Mouse (Mus musculus) kidney, postnatal 0 days (tissue): ENCODE results near the gene Chd5. TPM values are rescaled to one million over a fixed set of nuclear protein-coding genes. Genes with fewer than 3 reads are reported as not detected.

Source experiments
- ATAC-seq: fragments of 200-750 bp; cut with Nextera tagmentation; replicated peaks from 2 replicates; pipeline ENCODE4 v1.8.0; 2017; ENCODE audit warnings: low read depth, moderate number of reproducible peaks, moderate TSS enrichment, moderate library complexity; ENCODE audit not compliant: low FRiP score
- DNase-seq: peaks from one replicate; pipeline ENCODE4 v3.0.0-alpha.2; 2016; ENCODE audit warnings: low spot score
- H3K27ac ChIP-seq: fragments of 300-500 bp; sonication (generic); 2 replicates; pipeline ENCODE4 v1.5.1; 2014; ENCODE audit warnings: mild to moderate bottlenecking
- H3K27me3 ChIP-seq: fragments of 300-500 bp; sonication (generic); 2 replicates; pipeline ENCODE4 v1.6.1; 2014; ENCODE audit warnings: low read length, mixed read lengths; ENCODE audit not compliant: insufficient read depth
- H3K36me3 ChIP-seq: fragments of 300-500 bp; sonication (generic); 2 replicates; pipeline ENCODE4 v1.6.1; 2014; ENCODE audit warnings: low read length, mixed read lengths; ENCODE audit not compliant: insufficient read depth
- H3K4me1 ChIP-seq: fragments of 300-500 bp; sonication (generic); replicated peaks from 2 replicates; pipeline ENCODE4 v1.6.1; 2014; ENCODE audit warnings: antibody characterized with exemption, low read length, mixed read lengths; ENCODE audit not compliant: insufficient read depth
- H3K4me2 ChIP-seq: fragments of 300-500 bp; sonication (generic); 2 replicates; pipeline ENCODE4 v1.6.1; 2014; ENCODE audit warnings: mild to moderate bottlenecking, low read length, moderate library complexity, mixed read lengths
- H3K4me3 ChIP-seq: fragments of 300-500 bp; sonication (generic); replicated peaks from 2 replicates; pipeline ENCODE4 v1.5.1; 2014; ENCODE audit warnings: low read depth, low read length
- H3K9ac ChIP-seq: fragments of 300-500 bp; sonication (generic); 2 replicates; pipeline ENCODE4 v1.6.1; 2014; ENCODE audit warnings: low read depth, low read length
- H3K9me3 ChIP-seq: fragments of 300-500 bp; sonication (generic); replicated peaks from 2 replicates; pipeline ENCODE4 v1.6.1; 2016; ENCODE audit warnings: low read length, inconsistent platforms, mixed read lengths
- CTCF ChIP-seq: IDR thresholded peaks from 2 replicates; pipeline ENCODE4 v1.5.1; 2016; ENCODE audit warnings: antibody characterized with exemption, low read depth, mild to moderate bottlenecking, moderate library complexity
- WGBS: fragments of 180-500 bp; shearing (Covaris S2); extraction: QIAGEN DNeasy Blood & Tissue Kit; methylation state at CpG from one replicate; pipeline ENCODE4 v1.1.7; 2014; 5-methylcytosine and 5-hydroxymethylcytosine counted together
- polyA plus RNA-seq: library from polyadenylated mRNA; unstranded; fragments of >200 nt; fragmentation: Nextera tagmentation; extraction: Ambion mirVana; gene quantifications from 2 replicates; pipeline ENCODE4 v1.2.1, GENCODE M21; 2015

Gene Chd5
- polyA plus RNA-seq, 1 experiment from 2014 or later = 0.04 TPM

DNA sequence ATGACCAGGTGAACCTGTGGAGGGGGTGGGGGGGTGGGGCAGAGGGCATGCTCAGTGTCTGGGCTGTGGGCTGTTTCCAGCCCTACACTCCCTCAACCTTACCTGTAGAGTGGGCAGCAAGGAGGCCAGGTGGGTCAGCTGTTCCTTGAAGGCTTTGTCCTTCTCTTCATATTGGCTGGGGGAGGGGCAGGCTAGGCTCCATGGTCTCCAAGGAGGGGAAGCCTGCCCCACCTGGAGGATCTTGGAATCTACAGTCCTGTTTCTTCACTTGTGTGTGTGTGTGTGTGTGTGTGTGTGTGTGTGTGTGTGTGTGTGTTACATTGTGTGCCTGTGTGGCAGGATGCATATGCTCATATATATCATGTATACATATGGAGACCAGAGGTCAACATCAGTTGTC lies 24.5 kb upstream of the Chd5 start:
- DNase-seq (peak; percentile 74), ATAC-seq (peak; percentile 38)
- Histone ChIP-seq H3K9me3 (no peaks in the 10 kb centered on the region), H3K4me2 (peak overlapping the region; percentile 51), H3K27me3 (peaks cover 39% of the 10 kb centered on the region), H3K27ac (no peak overlapping the region), H3K36me3 (no peaks in the 10 kb centered on the region), H3K4me1 (peaks cover 29% of the 10 kb centered on the region), H3K9ac (no peak overlapping the region), H3K4me3 (no peak overlapping the region)
- TF ChIP-seq CTCF = peak; percentile 65

DNA sequence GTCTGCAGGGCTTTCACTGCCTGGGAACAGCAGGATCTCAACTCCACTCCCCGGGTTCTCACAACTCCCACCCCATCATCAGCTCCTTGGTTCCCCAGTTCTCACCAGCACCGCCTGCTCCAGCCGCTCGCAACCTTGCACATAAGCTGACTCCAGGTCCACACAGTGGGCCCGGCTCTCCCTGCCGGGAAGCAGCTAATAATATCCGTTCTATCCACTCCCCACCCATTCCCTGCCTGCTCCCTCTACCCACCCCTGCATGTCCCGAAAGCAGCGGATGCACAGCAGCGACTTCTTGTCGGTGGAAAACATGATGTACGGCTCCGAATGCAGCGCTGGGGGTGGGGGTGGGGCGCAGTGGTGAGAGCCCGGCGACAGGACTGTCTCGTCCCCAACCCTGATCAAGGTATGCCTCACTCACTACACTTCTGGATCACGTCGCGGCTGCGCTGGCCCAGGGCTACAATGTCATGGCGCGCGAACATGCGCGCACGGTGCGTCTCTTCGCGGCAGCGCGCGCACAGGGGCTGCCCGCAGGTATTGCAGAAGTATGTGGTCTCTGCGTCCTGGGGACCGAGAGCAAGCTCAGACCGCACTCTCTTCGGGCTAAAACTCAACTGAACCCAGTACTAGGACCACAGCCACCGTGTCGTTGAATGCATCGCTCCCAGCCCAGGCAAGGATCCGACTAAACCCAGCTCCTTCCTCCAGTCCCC lies 22.8 kb upstream of the Chd5 start:
- H3K27ac ChIP-seq = no peak overlapping the region
- H3K27me3 ChIP-seq = peaks cover 39% of the 10 kb centered on the region
- DNase-seq (no peak), ATAC-seq (no peak)
- no peak for TF ChIP-seq CTCF
- H3K9ac ChIP-seq = 0 out of 2 replicates have a peak overlapping the region, but pooled peaks have one; percentile 8
- peak overlapping the region; percentile 26 for H3K4me3 ChIP-seq
- no peaks in the 10 kb centered on the region for H3K9me3 ChIP-seq
- WGBS = 1% methylated on average over 43 of the region's 43 CpGs
- H3K4me1 ChIP-seq = peaks cover 30% of the 10 kb centered on the region
- peak overlapping the region; percentile 58 for H3K4me2 ChIP-seq
- H3K36me3 ChIP-seq = no peaks in the 10 kb centered on the region

DNA sequence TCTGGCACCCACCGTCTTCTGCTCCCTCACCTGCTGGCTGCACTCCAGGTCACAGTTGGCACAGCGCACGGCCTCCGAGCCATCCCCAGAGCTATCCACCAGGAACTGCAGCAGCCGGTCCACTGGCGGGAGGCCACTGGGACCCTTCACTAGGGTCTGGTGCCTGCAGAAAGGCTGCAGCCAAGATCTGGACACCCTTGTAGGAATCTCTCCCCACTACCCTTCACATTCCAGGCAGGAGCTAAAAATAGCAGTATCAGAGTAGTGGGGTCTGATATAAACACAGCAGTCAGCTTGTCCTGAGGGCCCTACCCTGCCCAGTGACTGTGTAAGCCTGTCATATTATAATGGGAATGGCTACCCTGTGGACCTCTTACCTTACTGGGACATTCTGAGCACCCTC lies 20.8 kb upstream of the Chd5 start:
- no peaks in the 10 kb centered on the region for H3K9me3 ChIP-seq
- H3K4me1 ChIP-seq = peaks cover 24% of the 10 kb centered on the region
- H3K27ac ChIP-seq = no peak overlapping the region
- no peak for ATAC-seq
- H3K36me3 ChIP-seq = no peaks in the 10 kb centered on the region
- H3K27me3 ChIP-seq = peaks cover 30% of the 10 kb centered on the region
- WGBS = 85% methylated on average over 6 of the region's 6 CpGs
- H3K4me2 ChIP-seq = no peak overlapping the region
- H3K9ac ChIP-seq = no peak overlapping the region
- no peak overlapping the region for H3K4me3 ChIP-seq
- no peak for TF ChIP-seq CTCF
- no peak for DNase-seq

DNA sequence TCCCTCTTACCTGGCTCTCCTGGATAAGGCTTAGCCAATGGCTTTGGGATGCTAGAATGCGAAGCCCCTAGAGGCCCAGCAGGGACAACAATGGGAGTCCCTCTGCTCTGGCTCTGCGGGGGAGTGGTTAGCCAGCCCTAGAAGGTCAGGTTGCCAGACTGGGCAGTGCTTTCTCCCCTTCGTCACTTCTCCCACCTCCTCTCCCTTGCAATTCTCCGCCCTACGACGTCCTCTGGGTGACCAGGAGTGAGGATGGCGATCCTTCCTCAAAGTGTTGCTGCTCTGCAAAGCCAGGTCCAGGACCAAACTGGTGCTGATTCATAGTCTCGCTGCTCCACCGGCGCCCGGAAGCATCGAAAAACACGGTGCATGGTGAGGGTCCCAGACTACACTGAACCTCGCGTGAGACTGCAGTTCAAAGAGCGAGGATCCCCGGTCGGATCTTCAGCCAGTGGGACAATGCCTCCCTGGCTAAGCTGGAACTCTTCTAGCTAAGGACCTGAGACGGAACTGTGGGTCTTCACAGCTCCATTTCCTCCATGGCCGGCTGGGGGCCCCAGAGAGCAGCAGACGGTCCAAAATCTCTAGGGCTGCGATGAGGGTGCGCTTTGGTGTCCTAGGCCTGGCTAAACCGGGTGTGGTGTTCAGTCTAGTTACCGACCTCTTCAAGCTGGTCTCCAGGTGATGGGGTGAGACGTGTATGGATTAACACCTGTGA lies 19.8 kb upstream of the Chd5 start, which contains the start of gene Rnf207:
Gene Rnf207, minus strand, starts transcription at position 477 of the 718 bp plus-strand sequence.
- no peak within 1 kb of the TSS; the same call in 1 of the 2 replicates for H3K27ac ChIP-seq
- ATAC-seq (no peak; the same call in 1 of the 2 replicates), DNase-seq (peak; percentile 65)
- WGBS = 3% methylated on average over 26 of the region's 26 CpGs
- H3K27me3 ChIP-seq = peaks cover 24% of the 10 kb centered on the region
- H3K36me3 ChIP-seq = no peaks in the 10 kb centered on the region
- H3K4me2 ChIP-seq = peak within 1 kb of the TSS; percentile 49
- H3K4me3 ChIP-seq = 0 out of 2 replicates have a peak within 1 kb of the TSS, but pooled peaks have one; percentile 14
- H3K9me3 ChIP-seq = no peaks in the 10 kb centered on the region
- peak; percentile 61; the same call in 1 of the 2 replicates for TF ChIP-seq CTCF
- H3K9ac ChIP-seq = peak within 1 kb of the TSS; percentile 37; the same call in 1 of the 2 replicates
- peaks cover 14% of the 10 kb centered on the region; the same call in 1 of the 2 replicates for H3K4me1 ChIP-seq

DNA sequence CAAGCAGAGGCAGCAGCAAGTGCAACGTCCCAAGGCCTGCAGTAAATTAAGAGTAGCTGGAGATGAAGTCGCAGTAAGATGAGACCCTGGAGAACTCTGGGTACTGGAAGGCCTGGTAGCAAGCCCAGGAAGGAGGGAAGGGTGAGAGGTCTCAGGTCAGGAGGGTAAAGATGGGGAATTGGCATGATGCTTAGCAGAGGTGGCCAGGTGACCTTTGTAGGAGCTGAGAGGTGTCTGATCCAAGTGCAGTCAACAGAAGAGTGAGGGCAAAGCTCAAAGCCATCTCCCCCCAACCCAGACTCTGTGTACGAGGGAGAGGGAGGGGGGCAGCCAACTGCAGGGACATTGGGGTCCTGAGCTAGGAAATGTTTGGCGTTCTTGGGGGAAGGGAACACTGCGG lies 17.0 kb upstream of the Chd5 start:
- Histone ChIP-seq H3K36me3 (no peaks in the 10 kb centered on the region), H3K27ac (no peak overlapping the region), H3K4me1 (peaks cover 7% of the 10 kb centered on the region; the same call in 1 of the 2 replicates), H3K27me3 (0 out of 2 replicates have a peak, but pooled peaks cover 6% of the 10 kb centered on the region), H3K9ac (no peak overlapping the region), H3K4me2 (no peak overlapping the region), H3K9me3 (no peaks in the 10 kb centered on the region), H3K4me3 (no peak overlapping the region)
- WGBS = 34% methylated on average over 5 of the region's 5 CpGs
- ATAC-seq (no peak), DNase-seq (no peak)
- no peak for TF ChIP-seq CTCF
